Mouse (Mus musculus) monocyte, adult 5-6 weeks (primary cell): ENCODE results near the gene Nek6. TPM values are rescaled to one million over a fixed set of nuclear protein-coding genes. Genes with fewer than 3 reads are reported as not detected.

Source experiments
- ATAC-seq: fragments of 153-309, 156-312 bp; replicated peaks from 2 replicates; pipeline ENCODE4 v1.8.0; 2017; ENCODE audit warnings: mild to moderate bottlenecking; ENCODE audit not compliant: low TSS enrichment, insufficient number of reproducible peaks, severe bottlenecking, poor library complexity, low FRiP score
- total RNA-seq: library from RNA; stranded (forward); fragments of 200-1000, 200-491, 200-594 nt; gene quantifications from 3 replicates; pipeline ENCODE4 v1.2.3, GENCODE M21; 2017

Gene Nek6
- total RNA-seq, 1 experiment from 2014 or later = 0.57 TPM

GRCm38 (mm10) chr2:38600842-38601241 is 89.4 kb downstream of the Nek6 start:
- no peak for ATAC-seq

GRCm38 (mm10) chr2:38607716-38608115 is 96.3 kb downstream of the Nek6 start:
- ATAC-seq = no peak

GRCm38 (mm10) chr2:38608831-38609309 is 97.4 kb downstream of the Nek6 start:
- no peak for ATAC-seq

- no peak for ATAC-seq
Measured at GRCm38 (mm10) chr2:38609310-38609709, 97.9 kb downstream of the Nek6 start.

- ATAC-seq = no peak
Measured at GRCm38 (mm10) chr2:38610161-38610560, 98.7 kb downstream of the Nek6 start.

- no peak for ATAC-seq
Measured at GRCm38 (mm10) chr2:38612596-38612995, 101.2 kb downstream of the Nek6 start.

- no peak for ATAC-seq
Measured at GRCm38 (mm10) chr2:38613576-38613975, 102.1 kb downstream of the Nek6 start.

- no peak for ATAC-seq
Measured at GRCm38 (mm10) chr2:38614437-38614836, 103.0 kb downstream of the Nek6 start.

GRCm38 (mm10) chr2:38616072-38616471 is 104.6 kb downstream of the Nek6 start:
- ATAC-seq = no peak

GRCm38 (mm10) chr2:38616956-38617872 is 105.8 kb downstream of the Nek6 start:
- ATAC-seq = peak; percentile 31; the same call in 1 of the 2 replicates

GRCm38 (mm10) chr2:38619777-38620176 is 108.3 kb downstream of the Nek6 start:
- no peak for ATAC-seq

- no peak for ATAC-seq
Measured at GRCm38 (mm10) chr2:38621076-38621475, 109.6 kb downstream of the Nek6 start.

GRCm38 (mm10) chr2:38621610-38622021 is 110.2 kb downstream of the Nek6 start:
- no peak for ATAC-seq

GRCm38 (mm10) chr2:38623411-38623810 is 112.0 kb downstream of the Nek6 start:
- ATAC-seq = no peak

GRCm38 (mm10) chr2:38623821-38624590 is 112.6 kb downstream of the Nek6 start:
- ATAC-seq = no peak

GRCm38 (mm10) chr2:38628801-38629200 is 117.4 kb downstream of the Nek6 start:
- no peak for ATAC-seq

- no peak for ATAC-seq
Measured at GRCm38 (mm10) chr2:38629451-38629850, 118.0 kb downstream of the Nek6 start.

GRCm38 (mm10) chr2:38630574-38630973 is 119.1 kb downstream of the Nek6 start:
- no peak for ATAC-seq

- ATAC-seq = no peak
Measured at GRCm38 (mm10) chr2:38637716-38638267, 126.3 kb downstream of the Nek6 start.
